In the genomic region with DNA sequence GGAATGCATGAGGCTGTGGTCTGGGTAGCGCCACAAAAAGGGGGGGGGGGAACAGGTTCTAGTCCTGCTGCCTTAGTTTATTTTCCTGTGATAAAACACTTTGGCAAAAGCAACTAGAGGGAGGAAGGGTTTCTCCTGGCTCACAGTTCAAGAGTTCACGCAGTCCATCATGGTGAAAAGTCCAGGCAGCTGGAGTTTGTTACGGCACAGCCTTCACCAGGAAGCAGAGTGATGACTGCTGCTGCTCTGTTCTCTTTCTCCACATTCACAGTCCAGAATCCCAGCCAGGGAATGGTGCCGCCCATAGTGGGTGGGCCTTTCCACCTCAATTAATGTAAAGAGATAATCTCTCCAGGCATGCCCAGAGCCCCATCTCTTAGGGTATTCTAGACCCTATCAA, we compare ENCODE assay signal across 28 mouse cellular contexts. TPM values are rescaled to one million over a fixed set of nuclear protein-coding genes. Genes with fewer than 3 reads are reported as not detected.
A peak's percentile ranks its signal among the peaks of the same experiment; 100 is the strongest.
DNase-seq lines count a peak whose midpoint lies in the region; ATAC-seq and TF ChIP-seq lines count a peak whose summit lies in the region.
"Had no signal": no experiment of that assay in that cellular context is flagged by ENCODE, and none has a peak within 500 bp of the region (broad histone marks: within the 10 kb centered on the region; RNA-seq: fewer than 3 reads in every experiment).

No protein-coding gene starts in this region.

- DNase-seq in kidney, adult 2 months: peak; percentile 56
- peak; percentile 74 for DNase-seq in lung, embryonic 14.5 days
- no peak for DNase-seq in lung, postnatal 0 days (ENCODE audit: low spot score)
- peak; percentile 40 for DNase-seq in lung, postnatal 36 days
- DNase-seq in lung, adult 2 months: no peak
- DNase-seq in embryo, embryonic 10 days (ENCODE audit: low spot score): no peak
- DNase-seq: adrenal gland, adult 2 months; adrenal gland, postnatal 14 days; B cell, adult 2 months; cerebellum, adult 11 months; cerebellum, adult 2 months; cerebellum, adult 9-11 months; cerebellum, postnatal 25 days; embryo, embryonic 11 days; gastrocnemius, postnatal 10 days; gastrocnemius, postnatal 36 days; heart, adult 2 months; heart, postnatal 14 days; heart, postnatal 4 days had no signal

- H3K27ac ChIP-seq in kidney, adult 2 months (ENCODE audit: insufficient read depth, low read depth, low read length): no peak overlapping the region
- no peak overlapping the region for H3K27ac ChIP-seq in kidney, embryonic 15.5 days
- no peak overlapping the region for H3K27ac ChIP-seq in lung, embryonic 14.5 days (ENCODE audit: low read depth)
- no peak overlapping the region for H3K27ac ChIP-seq in lung, postnatal 0 days (ENCODE audit: low read length)
- H3K27ac ChIP-seq: forebrain, embryonic 15.5 days; heart, adult 2 months; hindbrain, embryonic 14.5 days had no signal

- H3K4me2 ChIP-seq in kidney, embryonic 15.5 days: no peak overlapping the region
- H3K4me2 ChIP-seq in lung, embryonic 14.5 days: no peak overlapping the region
- no peak overlapping the region for H3K4me2 ChIP-seq in lung, postnatal 0 days (replicated peaks; ENCODE audit: low read depth, low read length)
- H3K4me2 ChIP-seq: embryonic facial prominence, embryonic 13.5 days; forebrain, embryonic 12.5 days; forebrain, embryonic 15.5 days; hindbrain, embryonic 14.5 days had no signal

- no peak overlapping the region for H3K9ac ChIP-seq in kidney, embryonic 15.5 days
- no peak overlapping the region for H3K9ac ChIP-seq in lung, embryonic 14.5 days
- H3K9ac ChIP-seq in lung, postnatal 0 days (replicated peaks; ENCODE audit: low read depth): no peak overlapping the region
- H3K9ac ChIP-seq: forebrain, embryonic 12.5 days; forebrain, embryonic 15.5 days; hindbrain, embryonic 14.5 days had no signal

- H3K36me3 ChIP-seq in kidney, adult 2 months (ENCODE audit: control insufficient read depth, insufficient read depth, low read length): peaks cover 1% of the 10 kb centered on the region
- peaks cover 41% of the 10 kb centered on the region for H3K36me3 ChIP-seq in kidney, embryonic 15.5 days
- peaks cover 21% of the 10 kb centered on the region for H3K36me3 ChIP-seq in lung, embryonic 14.5 days (ENCODE audit: insufficient read depth)
- H3K36me3 ChIP-seq in lung, postnatal 0 days (ENCODE audit: insufficient read depth, low read length): peaks cover 20% of the 10 kb centered on the region; the same call in 1 of the 2 replicates

- no peaks in the 10 kb centered on the region for H3K9me3 ChIP-seq in kidney, embryonic 15.5 days (replicated peaks)
- H3K9me3 ChIP-seq in lung, embryonic 14.5 days (ENCODE audit: low read depth, low read length): no peaks in the 10 kb centered on the region
- H3K9me3 ChIP-seq in lung, postnatal 0 days (ENCODE audit: low read length): no peaks in the 10 kb centered on the region
- H3K9me3 ChIP-seq: embryonic facial prominence, embryonic 10.5 days; embryonic facial prominence, embryonic 13.5 days; forebrain, embryonic 12.5 days; forebrain, embryonic 15.5 days; heart, embryonic 10.5 days had no signal

- no peak for TF ChIP-seq EP300 in lung, postnatal 0 days (IDR thresholded peaks at IDR 0.05)

- TF ChIP-seq POLR2A in kidney, adult 2 months (IDR thresholded peaks at IDR 0.05; ENCODE audit: low read depth, low read length): no peak
- no peak for TF ChIP-seq POLR2A in lung, adult 2 months (IDR thresholded peaks at IDR 0.05; ENCODE audit: borderline replicate concordance, extremely low read depth, low read depth, low read length)

- WGBS in kidney, adult 2 months: 74% methylated on average over 4 of the region's 4 CpGs
- WGBS in kidney, embryonic 15.5 days: 89% methylated on average over 4 of the region's 4 CpGs
- WGBS in lung, embryonic 14.5 days: 72% methylated on average over 4 of the region's 4 CpGs
- WGBS in lung, postnatal 0 days: 82% methylated on average over 4 of the region's 4 CpGs
- 83% methylated on average over 4 of the region's 4 CpGs for WGBS in lung, adult 2 months

- no peak for ATAC-seq in kidney, embryonic 15.5 days (replicated peaks; ENCODE audit: low FRiP score)
- no peak; the same call in 1 of the 2 replicates for ATAC-seq in lung, embryonic 14.5 days (ENCODE audit: insufficient read depth)
- no peak for ATAC-seq in lung, postnatal 0 days
- ATAC-seq: forebrain, embryonic 15.5 days had no signal

- no peaks in the 10 kb centered on the region for H3K27me3 ChIP-seq in kidney, adult 2 months (replicated peaks; ENCODE audit: control insufficient read depth, insufficient read depth, low read length)
- no peaks in the 10 kb centered on the region for H3K27me3 ChIP-seq in kidney, embryonic 15.5 days
- H3K27me3 ChIP-seq in lung, embryonic 14.5 days (ENCODE audit: insufficient read depth, low read length): no peaks in the 10 kb centered on the region
- H3K27me3 ChIP-seq in lung, postnatal 0 days (replicated peaks; ENCODE audit: insufficient read depth, low read length): no peaks in the 10 kb centered on the region
- H3K27me3 ChIP-seq: embryonic facial prominence, embryonic 13.5 days; forebrain, embryonic 12.5 days; forebrain, embryonic 15.5 days; heart, embryonic 13.5 days had no signal

- 0 out of 2 replicates have a peak, but pooled peaks cover 3% of the 10 kb centered on the region for H3K4me1 ChIP-seq in kidney, adult 2 months (ENCODE audit: control insufficient read depth, insufficient read depth, low read length)
- H3K4me1 ChIP-seq in kidney, embryonic 15.5 days: no peaks in the 10 kb centered on the region
- H3K4me1 ChIP-seq in lung, embryonic 14.5 days (ENCODE audit: insufficient read depth): no peaks in the 10 kb centered on the region
- no peaks in the 10 kb centered on the region for H3K4me1 ChIP-seq in lung, postnatal 0 days (ENCODE audit: insufficient read depth, low read depth, low read length)
- H3K4me1 ChIP-seq in lung, adult 2 months (ENCODE audit: control insufficient read depth, insufficient read depth, low read length): no peaks in the 10 kb centered on the region
- H3K4me1 ChIP-seq: forebrain, embryonic 15.5 days had no signal

- H3K4me3 ChIP-seq in kidney, adult 2 months (ENCODE audit: insufficient read depth, low read depth, low read length): no peak overlapping the region
- H3K4me3 ChIP-seq in kidney, embryonic 15.5 days (replicated peaks): no peak overlapping the region
- H3K4me3 ChIP-seq in lung, embryonic 14.5 days (ENCODE audit: low read depth, low read length): no peak overlapping the region
- H3K4me3 ChIP-seq in lung, postnatal 0 days (ENCODE audit: low read depth, low read length): no peak overlapping the region
- H3K4me3 ChIP-seq in lung, adult 2 months (replicated peaks; ENCODE audit: extremely low read depth, low read depth, low read length): no peak overlapping the region
- H3K4me3 ChIP-seq: embryonic facial prominence, embryonic 10.5 days; embryonic facial prominence, embryonic 13.5 days; erythroblast, embryonic 14.5 days; forebrain, embryonic 12.5 days; forebrain, embryonic 15.5 days; heart, adult 2 months; heart, embryonic 10.5 days; heart, embryonic 13.5 days had no signal

- no peak for TF ChIP-seq CTCF in kidney, adult 2 months (conservative IDR thresholded peaks at IDR 0.05; ENCODE audit: insufficient read depth, insufficient read length, low read depth, low read length)
- no peak for TF ChIP-seq CTCF in lung, embryonic 14.5 days (IDR thresholded peaks at IDR 0.05; ENCODE audit: low read depth)
- no peak for TF ChIP-seq CTCF in lung, postnatal 0 days (IDR thresholded peaks at IDR 0.05)
- no peak for TF ChIP-seq CTCF in lung, adult 2 months (IDR thresholded peaks at IDR 0.05; ENCODE audit: insufficient read depth, low read length)

RNA-seq across cellular contexts. Expression of gene Espnl, which starts 9.6 kb away (rescaled TPM):
- 0.05 and 0.15 TPM in 2 replicates for polyA plus RNA-seq in kidney, adult 2 months (2012; rRNA removed)
- polyA plus RNA-seq in kidney, embryonic 15.5 days (2015; fragmentation: Nextera tagmentation; extraction: Ambion mirVana): 0.06 and 0.10 TPM in 2 replicates
- not detected in 2 replicates for polyA plus RNA-seq in lung, embryonic 14.5 days (2014; fragmentation: Nextera tagmentation; extraction: Ambion mirVana)
- polyA plus RNA-seq in lung, postnatal 0 days (2015; fragmentation: Nextera tagmentation; extraction: Ambion mirVana): not detected in 2 replicates
- 0.11 and 0.12 TPM in 2 replicates for polyA plus RNA-seq in lung, adult 2 months (2012; rRNA removed)
- polyA plus RNA-seq: embryonic facial prominence, embryonic 13.5 days had no signal

RNA-seq across cellular contexts. Expression of gene Scly, which starts 14.1 kb away (rescaled TPM):
- polyA plus RNA-seq in kidney, adult 2 months (2012; rRNA removed): 113 and 125 TPM in 2 replicates
- 21.7 and 22.2 TPM in 2 replicates for polyA plus RNA-seq in kidney, embryonic 15.5 days (2015; fragmentation: Nextera tagmentation; extraction: Ambion mirVana)
- 11.8 and 12.3 TPM in 2 replicates for polyA plus RNA-seq in lung, embryonic 14.5 days (2014; fragmentation: Nextera tagmentation; extraction: Ambion mirVana)
- polyA plus RNA-seq in lung, postnatal 0 days (2015; fragmentation: Nextera tagmentation; extraction: Ambion mirVana): 8.7 and 11.1 TPM in 2 replicates
- polyA plus RNA-seq in lung, adult 2 months (2012; rRNA removed): 23.7 and 26.6 TPM in 2 replicates

RNA-seq across cellular contexts. Expression of gene Klhl30, which starts 38.5 kb away (rescaled TPM):
- polyA plus RNA-seq in kidney, adult 2 months (2012; rRNA removed): 1.0 and 1.5 TPM in 2 replicates
- polyA plus RNA-seq in kidney, embryonic 15.5 days (2015; fragmentation: Nextera tagmentation; extraction: Ambion mirVana): 0.53 and 0.73 TPM in 2 replicates
- 0.08 and 1.3 TPM in 2 replicates for polyA plus RNA-seq in lung, embryonic 14.5 days (2014; fragmentation: Nextera tagmentation; extraction: Ambion mirVana)
- polyA plus RNA-seq in lung, postnatal 0 days (2015; fragmentation: Nextera tagmentation; extraction: Ambion mirVana): 0.62 and 0.87 TPM in 2 replicates
- polyA plus RNA-seq in lung, adult 2 months (2012; rRNA removed): 1.4 and 4.6 TPM in 2 replicates
- polyA plus RNA-seq: erythroblast, embryonic 14.5 days; forebrain, embryonic 15.5 days had no signal

RNA-seq across cellular contexts. Expression of gene Erfe, which starts 54.0 kb away (rescaled TPM):
- polyA plus RNA-seq in kidney, adult 2 months (2012; rRNA removed): 0.14 and 0.19 TPM in 2 replicates
- polyA plus RNA-seq in kidney, embryonic 15.5 days (2015; fragmentation: Nextera tagmentation; extraction: Ambion mirVana): 1.9 and 2.0 TPM in 2 replicates
- polyA plus RNA-seq in lung, embryonic 14.5 days (2014; fragmentation: Nextera tagmentation; extraction: Ambion mirVana): 2.7 TPM in 2 replicates
- 0.47 and 0.71 TPM in 2 replicates for polyA plus RNA-seq in lung, postnatal 0 days (2015; fragmentation: Nextera tagmentation; extraction: Ambion mirVana)
- 0.27 and 0.40 TPM in 2 replicates for polyA plus RNA-seq in lung, adult 2 months (2012; rRNA removed)
- polyA plus RNA-seq: cerebellum, adult 2 months had no signal

Comparison
In these comparisons a context has a peak if more than half of its experiments do, and no peak if none do; other contexts are left out.
1. DNase-seq: peak in kidney, adult 2 months (single experiment), lung, embryonic 14.5 days (single experiment) and lung, postnatal 36 days (single experiment); none in lung, postnatal 0 days (single experiment), lung, adult 2 months (single experiment) and embryo, embryonic 10 days (single experiment).